Mouse (Mus musculus) Patski (cell line): ENCODE data around the gene Taar4. TPM values are rescaled to one million over a fixed set of nuclear protein-coding genes. Genes with fewer than 3 reads are reported as not detected.

ENCODE experiments used
- ATAC-seq: fragments of 100-300 bp; one replicate; pipeline ENCODE4 v1.8.0; 2021
- CTCF ChIA-PET: fragments of 350-600 bp; sonication (Branson Sonifier 250); formaldehyde crosslinking; loops from one replicate; lab custom pipeline; 2022; ENCODE audit warnings: inconsistent platforms; lab: Charles Lee
- POLR2A ChIA-PET: fragments of 350-600 bp; sonication (Branson Sonifier 250); formaldehyde crosslinking; loops from one replicate; lab custom pipeline; 2022; ENCODE audit warnings: antibody characterized with exemption, inconsistent platforms; lab: Charles Lee
- DNase-seq: peaks from one replicate; pipeline ENCODE4 v3.0.0-alpha.2; 2011; ENCODE audit warnings: low read depth, low spot score
- H3K27me3 ChIP-seq: fragments of 371-371 bp; one replicate; pipeline ENCODE4 v1.5.1; 2021
- CTCF ChIP-seq: fragments of 100-300 bp; IDR thresholded peaks from one replicate; pipeline ENCODE4 v1.5.1; 2021
- in situ Hi-C: fragments of 300-500 bp; cut with MboI; formaldehyde crosslinking; loops from 3 replicates; pipeline ENCODE4 v1.11.1; 2018; ENCODE audit warnings: low pct_unique_long_range_greater_than_20kb, mixed read lengths
- polyA plus RNA-seq: library from polyadenylated mRNA; unstranded; gene quantifications from one replicate; pipeline ENCODE4 v1.2.3, GENCODE M21; 2021

The Taar4 gene
- polyA plus RNA-seq, 1 experiment from 2014 or later = not detected

DNA sequence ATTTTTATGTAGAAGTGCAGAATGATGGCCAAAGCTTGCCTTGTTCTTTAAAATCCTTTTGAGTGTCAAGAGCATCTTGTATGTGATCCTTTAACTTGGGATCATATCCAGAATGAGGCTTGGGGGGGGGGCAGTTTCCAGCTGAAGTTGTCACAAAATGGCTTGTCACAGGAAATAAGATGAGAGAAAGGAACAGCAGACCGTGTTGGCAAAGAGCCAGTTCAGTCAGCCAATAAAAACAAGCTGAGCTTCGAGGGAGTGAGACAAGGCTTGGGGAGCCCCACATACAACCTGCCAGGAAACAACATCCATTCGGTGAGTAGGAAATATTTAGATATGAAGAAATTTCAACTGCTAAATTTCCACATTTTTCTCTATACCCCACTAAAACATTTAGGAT, 3.1 kb downstream of the Taar4 start:
- TF ChIP-seq CTCF = no peak
- CTCF ChIA-PET = no interaction called here
- DNase-seq = no peak
- ATAC-seq = no peak
- peaks cover 26% of the 10 kb centered on the region for H3K27me3 ChIP-seq
- POLR2A ChIA-PET = no interaction called here
- in situ Hi-C loops = loop anchor here (25.0 kb wide), 1 partner anchor 324 kb away; no protein-coding TSS in a partner anchor

DNA sequence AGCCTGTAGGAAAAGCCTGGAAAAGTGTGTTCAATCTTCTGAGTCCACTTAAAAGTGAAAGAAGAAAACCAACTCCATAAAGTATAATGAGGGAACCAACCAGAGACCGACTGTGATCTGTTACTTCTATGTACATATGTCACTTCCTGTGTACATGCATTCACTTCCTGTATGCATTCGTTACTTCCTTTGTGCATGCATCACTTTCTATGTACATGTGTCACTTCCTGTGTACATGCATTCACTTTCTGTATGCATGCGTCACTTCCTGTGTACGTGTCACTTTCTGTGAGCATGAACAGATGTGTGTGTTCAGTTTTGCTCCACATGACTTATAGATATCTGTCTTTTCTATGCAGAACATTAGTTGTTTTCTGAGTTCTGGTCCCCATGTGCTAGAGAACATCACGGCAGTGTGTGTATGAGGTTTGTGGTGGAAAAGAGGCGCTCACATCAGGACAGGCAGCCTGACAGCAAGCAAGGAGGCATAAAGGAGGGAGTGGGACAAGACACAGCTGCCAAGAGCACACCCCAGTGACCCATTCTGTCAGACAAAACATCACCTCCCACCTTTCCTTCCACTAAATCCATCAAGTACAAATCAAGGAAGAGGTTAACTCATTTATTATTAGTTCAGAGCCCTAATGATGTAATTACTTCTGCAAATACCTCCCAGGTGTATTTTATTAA, 4.8 kb downstream of the Taar4 start:
- POLR2A ChIA-PET = no interaction called here
- ATAC-seq (no peak), DNase-seq (no peak)
- in situ Hi-C loops = loop anchor here (25.0 kb wide), 1 partner anchor 322 kb away; no protein-coding TSS in a partner anchor
- no peak for TF ChIP-seq CTCF
- peaks cover 28% of the 10 kb centered on the region for H3K27me3 ChIP-seq
- CTCF ChIA-PET = no interaction called here

- DNase-seq (no peak), ATAC-seq (no peak)
- H3K27me3 ChIP-seq = peaks cover 42% of the 10 kb centered on the region
- ChIA-PET CTCF (interaction anchor here (1.2 kb wide), 1 partner anchor 11 kb away, joined by 3 read pairs; no protein-coding TSS in a partner anchor), POLR2A (no interaction called here)
- TF ChIP-seq CTCF = no peak
- in situ Hi-C loops = loop anchor here (25.0 kb wide), 1 partner anchor 317 kb away; no protein-coding TSS in a partner anchor
Observed at GRCm38 (mm10) chr10:23970656-23971165, 10.4 kb downstream of the Taar4 start, which contains the start of gene Taar5. Gene Taar5, plus strand, starts transcription at chr10:23970706.

DNA sequence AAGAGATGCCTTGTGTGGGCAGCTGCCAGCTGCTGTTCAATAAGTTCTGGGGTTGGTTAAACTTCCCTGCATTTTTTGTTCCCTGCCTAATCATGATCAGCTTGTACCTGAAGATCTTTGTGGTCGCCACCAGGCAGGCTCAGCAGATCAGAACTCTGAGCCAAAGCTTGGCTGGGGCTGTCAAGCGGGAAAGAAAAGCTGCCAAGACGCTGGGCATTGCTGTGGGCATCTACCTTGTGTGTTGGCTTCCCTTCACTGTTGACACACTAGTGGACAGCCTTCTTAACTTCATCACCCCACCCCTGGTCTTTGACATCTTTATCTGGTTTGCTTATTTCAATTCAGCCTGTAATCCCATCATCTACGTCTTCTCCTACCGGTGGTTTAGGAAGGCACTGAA, 11.0 kb downstream of the Taar4 start:
- in situ Hi-C loops = loop anchor here (25.0 kb wide), 1 partner anchor 316 kb away; no protein-coding TSS in a partner anchor
- POLR2A ChIA-PET = no interaction called here
- CTCF ChIA-PET = interaction anchor here (1.2 kb wide), 1 partner anchor 10 kb away, joined by 3 read pairs; no protein-coding TSS in a partner anchor
- no peak for TF ChIP-seq CTCF
- no peak for ATAC-seq
- DNase-seq = no peak
- H3K27me3 ChIP-seq = peaks cover 36% of the 10 kb centered on the region

DNA sequence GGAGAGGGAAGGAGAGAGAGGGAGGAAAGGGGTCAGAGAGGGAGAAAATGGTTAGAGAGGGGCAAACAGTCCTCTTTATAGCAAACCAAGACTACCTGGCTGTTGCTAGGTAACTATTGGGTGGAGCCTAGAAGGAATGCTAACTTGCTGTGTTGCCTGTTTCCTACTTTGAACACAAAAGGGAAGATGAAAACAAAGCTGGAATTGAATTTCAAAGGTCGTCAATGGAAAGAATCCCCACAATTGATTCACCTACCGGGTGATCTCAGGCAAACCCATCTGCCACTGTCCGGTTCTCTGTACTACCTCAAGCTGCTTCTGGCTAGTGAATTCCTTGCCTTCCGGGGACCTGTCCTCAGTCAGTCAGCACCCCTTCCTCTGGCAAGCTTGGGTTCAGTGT, 17.7 kb downstream of the Taar4 start:
- POLR2A ChIA-PET = no interaction called here
- in situ Hi-C loops = no loop called here
- peaks cover 7% of the 10 kb centered on the region for H3K27me3 ChIP-seq
- no peak for TF ChIP-seq CTCF
- ATAC-seq = no peak
- CTCF ChIA-PET = interaction anchor here (1.6 kb wide), 1 partner anchor 27 kb away, joined by 3 read pairs; no protein-coding TSS in a partner anchor
- DNase-seq = no peak

- in situ Hi-C loops = no loop called here
- ChIA-PET POLR2A (no interaction called here), CTCF (interaction anchor here (0.5 to 1.6 kb wide), 3 partner anchors 26 to 152 kb away, joined by 3 to 4 read pairs (median 3); no protein-coding TSS in a partner anchor)
- H3K27me3 ChIP-seq = peaks cover 7% of the 10 kb centered on the region
- ATAC-seq = peak; percentile 82
- peak; percentile 10 for DNase-seq
- peak; percentile 77 for TF ChIP-seq CTCF
Observed at GRCm38 (mm10) chr10:23978901-23979705, 18.8 kb downstream of the Taar4 start.

DNA sequence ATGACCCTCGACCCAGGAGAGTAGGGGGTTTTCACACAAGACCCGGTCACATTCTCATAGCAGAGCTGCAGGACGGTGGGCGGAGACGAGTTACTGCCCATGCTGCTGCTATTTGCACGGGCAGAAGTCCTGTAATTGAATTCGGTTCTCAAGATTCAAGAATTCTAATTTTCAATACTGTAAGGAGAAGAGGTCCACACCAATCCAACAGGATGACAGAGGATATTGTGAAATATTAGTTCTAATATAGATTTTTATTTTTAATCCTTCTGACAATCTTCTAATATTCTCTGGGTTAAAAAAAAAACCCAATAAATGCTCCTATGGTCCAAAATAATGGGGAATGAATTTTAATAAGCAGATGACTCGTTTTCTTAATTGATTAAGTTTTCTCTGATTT, 25.3 kb downstream of the Taar4 start, which contains the start of gene Taar6:
TSS of gene Taar6 (minus strand) at position 101 of the 400 bp plus-strand sequence.
- ChIA-PET CTCF (no interaction called here), POLR2A (no interaction called here)
- in situ Hi-C loops = no loop called here
- peaks cover 46% of the 10 kb centered on the region for H3K27me3 ChIP-seq
- no peak for DNase-seq
- ATAC-seq = no peak
- TF ChIP-seq CTCF = no peak

GRCm38 (mm10) chr10:23986419-23986818, 26.1 kb downstream of the Taar4 start:
- in situ Hi-C loops = no loop called here
- ATAC-seq = no peak
- POLR2A ChIA-PET = no interaction called here

DNA sequence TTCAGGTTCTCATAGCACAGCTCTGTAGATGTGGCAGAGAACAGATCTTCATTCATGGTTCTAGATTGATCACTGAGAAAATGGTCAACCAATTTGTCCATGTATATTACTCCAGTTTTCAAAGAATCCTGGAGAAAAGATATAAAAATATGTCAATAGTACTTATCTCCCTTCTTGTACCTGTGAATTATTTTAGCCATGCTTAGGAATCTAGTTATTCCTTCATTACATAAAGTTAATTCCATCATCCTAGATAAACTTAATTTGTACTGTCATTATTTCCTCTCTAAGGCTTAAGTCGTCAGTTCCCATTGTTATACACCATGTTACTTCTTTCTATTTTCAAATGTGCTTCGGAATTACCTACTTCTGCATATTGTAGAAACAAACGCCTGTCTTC, 33.1 kb downstream of the Taar4 start, which contains the start of gene Taar7a:
TSS of gene Taar7a (minus strand) at position 101 of the 400 bp plus-strand sequence.
- ChIA-PET POLR2A (no interaction called here), CTCF (no interaction called here)
- H3K27me3 ChIP-seq = peaks cover 40% of the 10 kb centered on the region
- ATAC-seq = no peak
- no peak for TF ChIP-seq CTCF
- in situ Hi-C loops = no loop called here
- DNase-seq = no peak

More at GRCm38 (mm10) chr10:23986419-23986818, 26.1 kb downstream of the Taar4 start:
- H3K27me3 ChIP-seq = peaks cover 52% of the 10 kb centered on the region
- no peak for TF ChIP-seq CTCF
- CTCF ChIA-PET = no interaction called here
- DNase-seq = no peak

GRCm38 (mm10) chr10:23999639-24000038, 39.3 kb downstream of the Taar4 start, which contains the start of gene Taar7b:
Gene Taar7b, plus strand, starts transcription at chr10:23999939.
- ATAC-seq = no peak
- in situ Hi-C loops = no loop called here
- no peak for DNase-seq
- TF ChIP-seq CTCF = no peak
- POLR2A ChIA-PET = no interaction called here
- H3K27me3 ChIP-seq = peaks cover 38% of the 10 kb centered on the region
- CTCF ChIA-PET = no interaction called here
